Mouse (Mus musculus): ENCODE measurements around the gene Gm49450.
"Not testable (repeated sequence)": the region's sequence is repeated elsewhere in the genome, so short reads cannot be mapped to it uniquely, and the experiment has no call there.

Gene Gm49450

DNA sequence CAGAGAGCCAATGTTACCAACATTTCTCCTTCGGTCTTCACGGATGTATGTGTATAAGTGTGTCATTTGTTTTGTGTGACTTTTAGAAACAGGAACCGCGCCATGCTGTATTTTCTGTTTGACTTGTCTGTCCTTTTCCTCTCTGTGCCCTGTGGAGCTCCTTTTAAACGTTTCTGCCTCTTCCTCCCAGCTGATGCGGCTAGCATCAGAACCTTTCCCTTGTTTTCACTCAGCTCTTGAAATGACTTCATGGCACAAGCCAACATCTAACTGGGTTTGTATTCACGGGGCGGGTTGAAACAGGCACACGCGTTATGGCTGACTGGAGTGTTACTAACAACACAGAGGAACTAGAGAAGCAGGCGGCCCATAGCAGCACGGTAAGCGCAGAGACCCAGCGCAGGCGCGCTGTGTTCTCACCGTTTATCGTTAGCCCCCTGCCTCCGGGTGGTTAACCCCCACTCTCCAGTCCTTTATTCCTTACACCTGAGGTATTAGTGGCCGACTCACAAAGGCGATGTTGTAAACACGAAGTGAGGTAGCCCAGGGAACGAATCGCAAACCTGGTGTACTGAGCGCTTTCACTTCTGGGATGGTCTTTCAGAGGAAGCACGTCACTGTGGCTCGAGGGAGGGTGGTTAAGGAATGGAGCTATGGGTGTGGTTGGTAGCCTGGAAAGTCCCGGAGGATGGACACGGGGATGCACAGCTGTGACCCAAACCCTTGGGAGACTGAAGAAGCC lies 32.1 kb upstream of the Gm49450 start:
- peak; percentile 89 for DNase-seq (ENCODE audit: low read depth)

DNA sequence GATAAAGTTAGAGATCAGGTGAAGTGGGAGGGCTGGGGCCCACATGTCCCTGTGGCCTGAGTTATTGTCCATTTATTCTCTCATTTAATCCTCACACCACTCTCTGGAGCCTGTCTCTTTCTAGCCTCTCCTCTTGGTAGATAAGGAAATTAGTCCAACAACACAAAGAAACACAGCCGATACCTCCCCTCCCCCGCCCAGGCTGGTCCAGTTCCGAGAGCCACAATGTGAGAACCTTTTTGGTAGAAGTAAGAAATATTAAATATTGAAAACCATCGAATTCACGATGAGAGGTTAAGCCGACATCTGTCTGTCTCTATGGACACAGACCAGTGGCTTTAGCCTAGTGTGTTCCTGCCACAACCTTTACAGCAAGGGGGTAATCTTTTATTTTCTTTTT lies 31.3 kb upstream of the Gm49450 start:
- no peak for DNase-seq (ENCODE audit: low read depth)

DNA sequence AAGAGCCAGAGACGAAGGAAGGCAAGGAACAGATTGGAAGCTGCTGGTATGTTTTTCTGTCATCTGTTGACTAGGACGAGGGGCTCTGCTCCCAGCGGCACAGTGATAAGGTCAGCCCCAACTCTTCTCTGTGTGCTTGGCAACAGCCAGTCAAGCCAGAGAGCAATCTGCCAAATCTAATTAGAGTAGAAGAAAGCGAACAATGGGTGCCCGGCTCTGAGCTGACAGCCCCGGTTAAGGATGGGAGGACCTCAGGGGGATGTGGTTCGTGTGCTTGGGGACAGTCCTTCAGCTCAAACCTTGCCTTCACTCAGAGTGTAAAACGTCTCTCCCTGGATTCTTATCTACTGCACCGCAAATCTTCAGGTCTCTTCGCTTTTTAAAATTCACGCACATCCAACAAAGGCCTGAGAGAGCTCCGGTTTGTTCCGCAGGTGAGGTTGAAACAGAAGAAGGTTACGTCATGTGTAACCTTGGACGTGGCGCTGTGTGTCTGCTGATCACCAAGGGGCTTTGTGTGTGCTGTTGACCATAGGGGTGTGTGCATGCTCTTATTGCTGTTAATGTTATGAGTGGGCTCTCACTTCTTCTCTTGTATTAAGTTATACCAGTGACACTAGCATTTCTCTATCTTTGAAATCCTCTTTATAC lies 30.2 kb upstream of the Gm49450 start:
- no peak for DNase-seq (ENCODE audit: low read depth)

DNA sequence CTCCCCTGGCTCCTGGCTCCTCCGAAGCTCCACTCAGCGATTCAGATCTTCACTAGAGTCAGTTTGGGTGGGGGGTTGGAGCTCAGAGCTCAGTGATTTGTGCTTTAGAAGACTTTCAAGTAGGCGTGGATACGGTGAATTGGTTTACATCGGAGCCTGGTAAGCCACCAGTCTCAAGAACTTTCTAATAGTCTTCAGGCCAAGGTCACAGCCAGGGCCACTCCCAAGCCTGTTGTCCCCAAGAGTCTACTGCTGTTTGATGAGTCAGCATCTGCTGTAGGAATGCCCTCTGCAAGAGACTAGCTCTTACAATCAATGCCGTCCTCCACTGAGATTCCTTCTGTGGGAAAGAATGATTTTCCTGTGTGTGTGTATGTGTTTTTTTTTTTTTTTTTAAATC lies 28.7 kb upstream of the Gm49450 start:
- DNase-seq (ENCODE audit: low read depth), result no peak

DNA sequence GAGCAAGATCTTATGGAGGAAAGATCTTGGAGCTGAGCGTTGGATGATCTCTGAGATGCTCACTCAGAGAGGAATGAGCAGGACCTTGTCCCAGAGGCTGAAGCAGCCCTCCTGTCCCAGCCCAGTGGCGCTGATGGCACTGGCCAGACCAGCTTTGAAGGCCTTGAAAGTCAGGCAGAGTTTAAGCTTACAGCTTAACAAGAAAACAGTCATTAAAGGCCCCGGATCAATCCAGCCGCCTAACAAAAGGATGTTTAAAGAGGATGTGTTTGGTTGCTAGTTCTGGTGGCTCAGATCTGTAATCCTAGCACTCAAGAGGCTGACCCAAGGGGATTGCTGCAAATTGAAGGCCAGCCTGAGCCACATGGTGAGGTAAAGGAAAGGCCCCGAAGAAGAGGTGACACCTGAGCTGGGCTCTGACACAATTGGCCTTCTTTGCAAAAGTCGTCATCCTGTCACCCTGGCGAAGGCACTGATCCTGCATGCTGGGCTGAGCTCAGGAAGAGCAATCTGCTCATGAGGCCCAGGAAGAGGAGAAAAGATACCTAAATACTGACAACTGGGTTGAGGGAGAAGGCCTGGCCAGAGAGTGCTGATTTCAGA lies 26.8 kb upstream of the Gm49450 start:
- DNase-seq (ENCODE audit: low read depth), result no peak

DNA sequence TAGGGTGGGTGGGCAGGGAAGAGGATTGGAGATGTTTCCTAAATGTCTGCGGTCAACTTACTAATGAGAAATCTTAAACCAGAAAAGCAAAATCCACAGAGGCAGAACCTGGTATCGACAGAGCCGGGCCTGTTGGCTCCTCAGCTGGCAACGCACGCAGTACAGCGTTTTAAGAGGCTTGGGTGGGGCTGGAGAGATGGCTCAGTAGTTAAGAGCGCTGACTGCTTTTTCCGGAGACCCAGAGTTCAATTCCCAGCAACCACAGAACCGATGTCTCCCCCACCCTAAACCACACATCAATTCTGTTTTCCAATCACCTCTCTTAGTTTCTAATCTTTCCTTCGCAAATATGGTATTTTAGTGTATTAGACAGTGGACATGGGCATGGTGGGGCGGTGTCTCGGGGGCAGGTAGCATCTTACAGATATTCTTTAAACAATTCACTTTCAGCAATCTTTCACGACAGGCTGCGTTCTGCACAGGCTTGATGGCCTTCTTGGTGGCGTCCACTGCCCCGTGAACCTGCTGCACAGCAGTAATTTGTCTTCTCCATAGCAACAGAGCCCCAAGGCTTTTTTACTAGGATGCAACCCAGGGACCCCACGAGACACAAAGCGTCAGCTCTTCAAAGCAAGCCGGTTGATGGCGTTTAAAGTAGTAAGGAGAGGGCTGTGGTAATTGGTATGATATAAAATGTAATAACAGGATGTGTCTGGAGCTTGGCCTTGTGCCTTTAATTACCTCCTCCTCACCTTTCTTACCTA lies 25.2 kb upstream of the Gm49450 start:
- no peak for DNase-seq (ENCODE audit: low read depth)

DNA sequence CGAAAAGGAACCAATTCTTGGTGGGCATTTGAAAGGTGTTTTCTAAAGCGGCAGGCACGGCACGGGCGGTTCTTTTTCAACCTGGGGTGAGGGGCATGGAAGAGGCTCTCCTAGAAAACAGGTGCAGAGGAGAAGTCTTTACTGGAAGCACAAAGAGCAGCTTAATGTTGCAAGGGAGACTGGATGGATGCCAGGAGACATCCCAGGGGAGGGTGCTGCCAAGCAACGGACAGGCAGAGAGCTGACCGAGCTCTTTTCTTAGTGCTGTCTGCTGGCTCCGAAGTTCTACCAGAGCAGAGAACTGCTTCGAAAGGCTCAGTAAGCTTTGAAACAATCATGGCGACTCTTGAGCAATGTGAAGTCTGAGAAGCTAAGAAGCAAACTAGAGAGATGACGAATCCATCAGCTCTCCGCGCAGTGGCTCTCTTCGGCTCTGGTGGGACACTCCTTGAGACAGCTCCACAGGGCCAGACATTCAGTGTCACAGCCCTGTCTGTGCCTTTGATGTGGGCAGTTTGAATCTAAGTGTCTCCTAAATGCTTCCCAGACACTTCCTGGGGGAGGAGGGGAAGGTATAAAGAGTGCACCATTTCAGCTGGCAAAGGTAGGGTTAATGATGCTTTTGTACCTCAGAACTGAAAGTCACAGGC lies 24.5 kb upstream of the Gm49450 start:
- DNase-seq (ENCODE audit: low read depth), result no peak

DNA sequence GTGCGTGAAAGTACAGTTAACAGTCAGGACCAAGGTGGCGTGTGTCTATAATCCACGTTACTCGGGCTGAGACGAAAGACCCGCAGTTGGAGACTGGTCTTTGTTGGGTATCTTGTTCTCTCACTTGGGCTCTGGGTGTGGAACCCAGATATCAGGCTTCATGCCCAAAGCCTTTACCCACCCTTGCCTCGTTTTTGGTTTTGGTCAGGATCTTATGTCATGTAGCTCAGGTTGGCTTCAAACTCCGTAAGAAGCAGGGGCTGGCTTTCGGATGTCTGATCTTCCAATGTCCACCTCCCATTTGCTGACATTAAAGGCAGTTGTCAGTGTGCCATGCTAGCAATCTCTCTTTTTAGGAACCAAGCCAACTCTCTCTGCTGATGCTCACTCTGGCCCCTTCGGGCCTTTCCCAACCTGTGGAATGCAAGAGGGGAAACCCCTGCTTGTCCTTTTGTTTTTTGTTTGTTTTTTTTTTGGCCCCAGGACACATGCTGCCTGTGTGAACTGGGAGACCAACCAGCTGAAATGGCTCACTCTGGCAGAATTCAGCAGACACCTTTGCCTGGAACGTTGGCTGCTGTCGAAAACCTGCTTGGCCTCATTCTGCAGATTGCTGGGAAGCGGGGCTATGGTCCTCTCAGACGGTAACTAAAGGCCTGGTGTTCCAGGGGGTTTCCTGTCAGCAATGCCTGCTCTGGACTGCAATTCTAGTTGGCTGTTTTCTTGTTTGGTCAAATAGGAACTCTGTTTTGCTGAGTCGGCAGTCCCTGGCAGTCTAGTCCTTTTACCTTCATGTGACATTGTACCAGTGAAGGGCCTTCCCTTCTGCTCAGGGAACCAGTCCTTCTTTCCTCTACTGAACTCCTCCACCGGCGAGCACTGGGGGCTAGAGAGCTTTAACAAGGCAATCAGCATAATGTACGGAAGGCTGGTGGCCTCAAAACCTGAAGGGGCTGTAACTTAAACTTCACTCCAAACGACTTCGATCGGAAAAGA lies 23.7 kb upstream of the Gm49450 start:
- no peak for DNase-seq (ENCODE audit: low read depth)

DNA sequence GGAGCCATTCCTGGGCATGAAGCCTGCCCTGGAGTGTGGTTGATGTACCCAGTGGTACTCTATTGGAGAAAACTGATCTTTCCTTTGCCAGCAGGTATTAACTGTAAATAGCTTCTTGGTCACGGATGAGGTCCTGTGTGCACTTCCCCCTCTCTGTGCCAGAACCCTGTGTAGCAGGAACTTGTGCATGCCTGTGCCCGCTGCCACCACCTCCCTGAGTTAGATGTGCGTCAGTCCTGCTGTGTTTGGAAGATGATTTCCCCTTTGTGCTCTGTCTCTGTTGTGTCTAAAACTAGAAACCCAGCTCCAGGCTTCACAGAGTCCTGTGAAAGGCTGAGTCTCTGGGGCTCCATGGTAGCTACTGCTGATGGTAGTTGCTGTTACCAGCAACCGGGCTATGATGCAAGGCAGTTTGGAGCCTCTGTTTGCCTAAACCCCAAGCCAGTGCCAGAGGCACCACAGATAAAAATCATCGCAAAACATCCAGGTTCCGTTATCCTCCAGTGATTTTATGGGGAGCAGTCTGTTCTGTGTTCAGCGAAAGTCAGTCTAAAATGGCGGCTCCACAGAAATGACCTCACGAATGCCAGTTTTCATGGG lies 19.8 kb upstream of the Gm49450 start:
- DNase-seq (ENCODE audit: low read depth), result no peak

DNA sequence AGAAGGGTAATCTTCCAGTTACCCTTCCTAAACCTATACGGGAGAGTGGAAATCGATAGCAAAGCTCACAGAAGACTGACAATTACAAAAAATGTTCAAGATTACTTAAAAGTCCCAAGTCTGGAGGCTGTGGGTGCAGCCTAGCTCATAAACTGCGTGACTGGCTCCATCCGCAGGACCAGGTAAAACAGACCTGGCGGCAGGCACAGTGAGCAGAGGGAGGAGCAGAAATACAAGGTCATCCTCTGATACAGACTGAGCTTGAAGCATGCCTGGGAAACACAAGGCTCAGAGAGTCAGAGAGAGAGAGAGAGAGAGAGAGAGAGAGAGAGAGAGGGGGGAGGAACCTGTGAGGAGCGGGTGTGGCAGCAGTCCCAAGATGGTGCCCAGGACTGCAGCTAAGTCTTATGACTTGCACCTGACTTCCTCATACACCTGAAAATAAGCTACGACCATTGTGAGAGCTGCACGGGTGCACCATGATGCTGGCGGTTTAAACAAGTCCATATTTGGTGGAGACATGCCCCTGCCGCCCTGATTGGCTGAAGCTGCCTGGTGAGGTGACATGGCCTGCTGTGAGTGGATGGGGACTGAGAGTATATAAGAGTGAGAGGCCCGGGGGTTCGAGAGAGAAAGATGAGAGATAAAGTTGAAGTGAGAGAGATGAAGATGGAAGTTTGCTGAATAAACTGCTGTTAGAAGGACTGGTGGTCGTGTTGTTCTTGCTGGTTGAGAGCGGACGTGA lies 18.4 kb upstream of the Gm49450 start:
- DNase-seq (ENCODE audit: low read depth), result not testable (repeated sequence)

DNA sequence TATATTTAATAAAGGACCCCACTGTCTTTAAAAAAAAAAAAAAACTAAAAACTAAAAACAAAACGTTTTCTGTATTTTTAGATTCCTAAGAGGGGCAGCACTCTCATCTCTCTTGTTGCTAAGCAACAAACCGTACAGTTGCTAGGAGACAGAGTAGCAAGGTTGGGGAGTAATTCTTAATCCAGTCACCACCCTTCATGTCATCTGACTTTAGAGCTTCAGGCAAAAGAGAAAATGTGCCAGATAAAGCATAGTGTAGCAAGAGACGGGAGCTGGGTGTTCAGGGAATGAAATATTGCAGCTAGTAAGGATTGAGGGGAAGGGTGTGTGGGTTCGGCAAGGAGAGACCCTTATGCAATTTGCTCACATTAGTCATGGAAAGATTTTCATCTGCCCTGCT lies 17.8 kb upstream of the Gm49450 start:
- no peak for DNase-seq (ENCODE audit: low read depth)

DNA sequence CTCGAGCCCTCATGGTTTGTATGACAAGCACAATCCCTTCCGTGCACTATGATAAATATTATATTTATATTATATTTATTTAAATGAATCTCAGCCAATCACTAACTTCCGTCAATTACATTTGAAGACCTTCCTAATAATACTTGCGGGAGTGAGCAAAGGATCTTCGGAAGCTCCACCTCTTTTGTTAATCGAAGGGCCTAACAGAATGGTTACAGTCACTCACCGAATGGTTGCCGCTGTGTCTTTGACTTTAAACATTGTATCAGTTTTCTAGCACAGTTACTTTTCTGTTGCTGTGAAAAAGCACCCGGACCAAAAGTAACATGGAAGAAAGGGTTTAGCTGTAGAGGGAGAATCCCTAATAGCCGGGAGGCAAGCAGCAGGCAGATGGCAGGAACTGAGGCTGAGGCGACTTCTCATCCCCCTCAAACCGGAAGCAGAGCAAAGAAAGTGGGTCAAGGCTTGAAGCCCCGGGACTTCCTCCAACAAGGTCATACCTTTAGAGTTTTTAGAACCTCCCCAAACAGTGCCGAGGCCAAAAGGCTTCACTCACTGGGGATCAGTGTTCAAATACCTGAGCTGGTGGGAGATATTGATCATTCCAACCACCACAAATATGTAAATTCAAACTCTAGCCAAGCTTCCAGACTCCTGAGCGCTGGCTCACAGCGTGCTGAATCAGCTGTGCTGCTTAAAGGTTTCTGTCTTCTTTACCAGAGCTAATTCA lies 16.2 kb upstream of the Gm49450 start:
- DNase-seq (ENCODE audit: low read depth), result peak; percentile 29

DNA sequence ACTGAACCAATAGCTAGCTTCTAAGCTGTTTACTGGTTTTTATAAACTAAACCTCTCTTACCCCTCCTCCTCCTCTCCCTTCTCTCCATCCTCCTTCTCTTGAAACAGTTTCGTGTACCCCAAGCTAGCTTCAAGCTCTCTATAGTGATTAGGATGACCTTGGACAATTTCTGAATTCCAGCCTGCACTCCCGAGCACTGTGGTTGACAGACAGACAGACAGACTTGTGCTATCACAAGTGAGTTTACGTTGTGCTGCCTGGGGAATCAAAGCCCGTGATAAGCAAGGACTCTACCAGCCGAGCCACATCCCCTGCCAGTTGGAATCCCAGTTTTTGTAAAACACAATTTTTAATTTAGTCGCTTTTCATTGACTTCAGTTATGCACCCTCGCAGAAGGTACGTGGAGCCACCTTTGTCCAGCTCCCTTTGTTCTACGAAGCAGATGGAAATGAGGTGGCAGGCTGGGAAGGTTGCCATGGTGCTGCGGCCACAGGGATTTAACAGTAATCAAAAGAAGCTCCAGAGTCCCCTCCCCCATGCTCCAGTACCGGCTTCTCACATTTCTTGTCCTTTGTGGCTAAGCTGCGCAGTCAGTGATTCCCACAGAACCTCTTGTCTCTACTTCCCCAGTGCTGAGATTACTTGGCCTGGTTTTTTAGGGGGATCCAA lies 15.5 kb upstream of the Gm49450 start:
- DNase-seq (ENCODE audit: low read depth), result no peak

DNA sequence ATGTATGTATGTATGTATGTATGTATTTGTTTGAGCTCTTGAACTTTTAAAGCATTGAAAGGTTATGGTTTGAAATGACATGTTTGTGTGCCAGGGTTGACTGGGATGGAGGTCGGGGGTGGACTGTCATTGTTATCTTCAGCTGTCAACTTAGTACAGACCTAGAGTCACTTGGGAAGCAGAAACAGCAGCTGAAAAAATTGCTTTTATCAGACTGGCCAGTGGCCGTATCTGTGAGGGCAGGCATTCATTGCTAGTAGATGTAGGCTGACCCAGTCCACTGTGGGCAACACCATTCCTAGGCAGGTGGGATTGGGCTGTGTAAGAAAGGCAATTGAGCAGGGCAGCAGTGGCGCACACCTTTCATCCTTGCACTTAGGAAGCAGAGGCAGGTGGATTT lies 6.2 kb upstream of the Gm49450 start:
- no peak for DNase-seq (ENCODE audit: low read depth)

DNA sequence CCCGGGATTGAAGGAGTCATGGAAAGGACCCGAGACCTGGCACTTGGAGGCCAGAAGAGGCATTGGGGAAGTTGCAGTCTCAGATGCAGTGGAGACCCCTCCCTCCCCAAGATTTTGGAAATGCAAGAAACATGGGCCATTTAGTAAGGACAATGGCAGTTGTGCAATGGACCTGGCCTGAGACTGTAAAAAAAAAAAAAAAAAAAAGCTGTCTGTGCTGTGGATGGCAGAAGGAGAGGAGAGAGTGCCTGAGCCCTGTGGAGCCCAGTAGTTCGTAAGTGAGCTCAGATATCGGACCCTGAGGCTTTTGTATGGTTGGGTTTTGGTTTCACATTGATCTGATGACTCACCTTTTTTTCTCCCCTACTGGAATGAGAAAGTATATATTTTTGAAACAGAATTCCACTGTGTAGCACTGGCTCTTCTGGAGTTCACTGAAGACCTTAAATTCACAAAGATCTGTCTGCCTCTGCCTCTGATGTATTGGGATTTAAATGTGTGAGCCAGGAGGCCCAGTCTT lies 5.6 kb upstream of the Gm49450 start:
- no peak for DNase-seq (ENCODE audit: low read depth)

DNA sequence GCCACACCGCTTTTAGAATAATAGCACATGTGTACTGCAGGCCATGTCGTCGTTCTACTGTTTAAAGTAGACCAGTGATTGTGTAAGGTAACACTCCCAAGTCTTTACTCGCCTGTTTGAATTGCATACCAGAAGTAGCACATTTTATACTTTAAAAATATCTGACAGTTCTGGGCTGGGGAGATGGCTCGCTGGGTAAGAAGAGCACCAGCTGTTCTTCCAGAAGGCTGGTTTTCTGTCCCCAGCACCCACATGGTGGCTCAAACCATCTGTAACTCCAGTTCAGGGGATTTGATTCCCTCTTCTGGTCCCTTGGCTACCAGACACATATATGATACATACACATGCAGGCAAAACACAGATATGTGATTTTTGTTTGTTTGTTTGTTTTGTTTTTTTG lies 4.1 kb upstream of the Gm49450 start:
- no peak for DNase-seq (ENCODE audit: low read depth)

DNA sequence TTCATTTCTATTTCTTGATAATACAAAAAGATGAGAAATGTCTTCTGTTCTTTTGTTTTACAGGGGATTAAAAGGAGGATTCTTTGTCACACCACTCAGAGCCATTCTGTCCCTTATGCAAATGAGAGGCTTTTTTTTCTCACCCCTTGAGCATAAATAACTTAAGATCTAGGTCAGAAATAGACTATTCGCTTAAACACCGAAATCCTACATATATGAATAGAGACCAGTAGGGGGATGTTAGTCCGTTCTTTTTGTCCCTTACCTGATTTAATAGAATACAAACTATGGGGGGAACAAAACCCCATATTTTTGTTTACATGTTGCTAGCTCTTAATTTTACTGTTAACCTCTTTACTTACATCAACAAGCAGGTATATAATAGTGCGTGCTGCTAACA lies 2.6 kb upstream of the Gm49450 start:
- DNase-seq (ENCODE audit: low read depth), result no peak

DNA sequence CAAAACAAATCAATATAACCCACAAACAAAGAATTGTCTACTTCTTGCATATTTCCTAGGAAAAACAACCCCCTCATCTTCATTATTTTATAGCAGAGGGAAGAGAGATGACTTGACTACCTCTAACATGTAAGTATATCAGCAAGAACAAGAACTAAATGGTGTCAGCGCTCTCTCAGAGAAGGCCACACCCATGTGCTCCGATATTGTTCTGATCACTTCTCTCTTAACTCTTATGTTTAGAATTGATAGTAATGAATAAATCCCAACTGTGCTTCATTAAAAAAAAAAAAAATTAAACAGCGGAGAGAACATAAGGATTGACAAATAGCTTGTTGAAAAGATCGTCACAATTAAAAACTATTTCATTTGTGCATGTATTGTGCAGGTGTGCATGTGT lies 2.0 kb upstream of the Gm49450 start:
- no peak for DNase-seq (ENCODE audit: low read depth)
